Mouse (Mus musculus) small intestine, adult 2 months (tissue): ENCODE data around the gene Hoxd10.

ENCODE experiments used
- CTCF ChIP-seq: fragments of 200-500 bp; IDR thresholded peaks from 2 replicates; pipeline ENCODE4 v1.5.1; 2012; ENCODE audit warnings: low read depth, mild to moderate bottlenecking, control low read depth, inconsistent platforms, low read length, moderate library complexity, mixed read lengths; ENCODE audit not compliant: insufficient replicate concordance, insufficient read length; ENCODE audit errors: extremely low read depth
- POLR2A ChIP-seq: fragments of 200-500 bp; IDR thresholded peaks from 2 replicates; pipeline ENCODE4 v1.6.1; 2012; ENCODE audit warnings: low read depth, mild to moderate bottlenecking, control low read depth, inconsistent platforms, low read length, moderate library complexity

DNA sequence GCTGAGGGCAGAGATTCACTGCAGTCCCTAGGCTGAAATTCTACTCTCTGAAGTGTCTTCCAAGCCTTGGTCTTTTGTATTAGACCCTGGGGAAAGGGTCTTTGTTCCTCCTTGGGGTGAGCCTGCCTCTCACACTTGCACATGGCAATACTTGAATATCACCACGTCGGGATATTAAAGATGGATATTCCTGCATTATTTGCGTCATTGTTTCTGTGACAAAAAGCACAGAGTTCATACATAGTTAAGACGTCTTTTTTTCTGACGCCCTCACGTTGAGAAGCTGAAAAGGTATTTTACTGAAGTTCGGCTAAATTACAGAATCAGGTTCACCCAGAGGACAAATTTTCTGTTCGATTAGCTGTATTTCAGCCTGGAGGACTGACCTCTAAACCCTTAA is 38.6 kb downstream of the Hoxd10 start:
- TF ChIP-seq CTCF (no peak), POLR2A (no peak)
